Mouse (Mus musculus): ENCODE data around the gene Gm21972. TPM values are rescaled to one million over a fixed set of nuclear protein-coding genes. Genes with fewer than 3 reads are reported as not detected.

The Gm21972 gene
- total RNA-seq, 4 experiments from 2014 or later: 0.76 to 2.9 (median 1.4) TPM

GRCm38 (mm10) chr1:86161061-86161460 is 27.6 kb downstream of the Gm21972 start:
- DNase-seq (ENCODE audit: low spot score): no peak

- DNase-seq (ENCODE audit: low spot score): no peak
Measured at GRCm38 (mm10) chr1:86174602-86175001, 41.2 kb downstream of the Gm21972 start.

- no peak for DNase-seq (ENCODE audit: low spot score)
Measured at GRCm38 (mm10) chr1:86176066-86176465, 42.6 kb downstream of the Gm21972 start.

GRCm38 (mm10) chr1:86178462-86179253 is 45.2 kb downstream of the Gm21972 start:
- peak; percentile 71 for DNase-seq (ENCODE audit: low spot score)

- DNase-seq (ENCODE audit: low spot score): no peak
Measured at GRCm38 (mm10) chr1:86182004-86182709, 48.7 kb downstream of the Gm21972 start.

GRCm38 (mm10) chr1:86183577-86184263 is 50.3 kb downstream of the Gm21972 start:
- no peak for DNase-seq (ENCODE audit: low spot score)

GRCm38 (mm10) chr1:86186762-86187161 is 53.3 kb downstream of the Gm21972 start:
- no peak for DNase-seq (ENCODE audit: low spot score)

- no peak for DNase-seq (ENCODE audit: low spot score)
Measured at GRCm38 (mm10) chr1:86187856-86188255, 54.4 kb downstream of the Gm21972 start.

GRCm38 (mm10) chr1:86188271-86188670 is 54.8 kb downstream of the Gm21972 start:
- DNase-seq (ENCODE audit: low spot score): no peak

GRCm38 (mm10) chr1:86189034-86189702 is 55.7 kb downstream of the Gm21972 start:
- DNase-seq (ENCODE audit: low spot score): no peak

- DNase-seq (ENCODE audit: low spot score): peak; percentile 4
Measured at GRCm38 (mm10) chr1:86190843-86191242, 57.4 kb downstream of the Gm21972 start.

GRCm38 (mm10) chr1:86194044-86194443 is 60.6 kb downstream of the Gm21972 start:
- DNase-seq (ENCODE audit: low spot score): no peak

GRCm38 (mm10) chr1:86198276-86198675 is 64.8 kb downstream of the Gm21972 start:
- DNase-seq (ENCODE audit: low spot score): no peak

- no peak for DNase-seq (ENCODE audit: low spot score)
Measured at GRCm38 (mm10) chr1:86199026-86199425, 65.6 kb downstream of the Gm21972 start.

GRCm38 (mm10) chr1:86201312-86201711 is 67.9 kb downstream of the Gm21972 start:
- no peak for DNase-seq (ENCODE audit: low spot score)

GRCm38 (mm10) chr1:86202617-86203219 is 69.3 kb downstream of the Gm21972 start:
- DNase-seq (ENCODE audit: low spot score): peak; percentile 5

- no peak for DNase-seq (ENCODE audit: low spot score)
Measured at GRCm38 (mm10) chr1:86210676-86211075, 77.2 kb downstream of the Gm21972 start.

GRCm38 (mm10) chr1:86211498-86211897 is 78.1 kb downstream of the Gm21972 start:
- no peak for DNase-seq (ENCODE audit: low spot score)
